Mouse (Mus musculus) layer of hippocampus, postnatal 36 days (tissue): ENCODE measurements around the gene C130050O18Rik. TPM values are rescaled to one million over a fixed set of nuclear protein-coding genes. Genes with fewer than 3 reads are reported as not detected.

ENCODE experiments used
- DNase-seq, 2 experiments: peaks; one replicate each; pipeline ENCODE4 v3.0.0; 2022
- total RNA-seq, 2 experiments: library from RNA; stranded (reverse); gene quantifications; 2 replicates each; pipeline ENCODE4 v1.2.3; 2021

The C130050O18Rik gene
- total RNA-seq = under 1 TPM in 1 of 2 experiments, not detected in 1; 0.20 TPM

- DNase-seq = no peak
These were observed at the start of gene C130050O18Rik for GRCm38 (mm10) chr5:139404801-139405401. TSS of gene C130050O18Rik (plus strand) at chr5:139405280.

DNA sequence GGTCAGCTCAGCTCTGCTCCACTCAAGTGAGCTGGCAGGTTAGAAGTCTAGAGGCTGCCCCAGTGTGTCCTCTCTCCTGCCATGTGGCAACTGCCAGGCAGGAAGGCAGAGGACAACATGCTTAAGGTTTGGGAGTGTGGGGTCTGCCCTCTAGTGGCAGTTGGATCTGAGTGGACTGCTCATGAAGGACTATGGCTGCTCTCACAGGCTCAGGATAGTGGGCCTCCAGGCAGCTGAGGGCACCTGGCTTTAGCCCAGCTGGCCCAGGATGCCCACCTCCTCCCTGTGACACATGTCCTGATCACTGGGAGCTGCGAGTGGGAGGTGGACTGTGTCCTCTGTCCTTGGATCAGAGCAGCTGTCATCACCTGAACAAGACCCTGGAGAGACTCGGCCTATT, 46.4 kb upstream of the C130050O18Rik start:
- no peak for DNase-seq

GRCm38 (mm10) chr5:139359244-139359643, 45.8 kb upstream of the C130050O18Rik start:
- DNase-seq = no peak

GRCm38 (mm10) chr5:139363858-139364257, 41.2 kb upstream of the C130050O18Rik start:
- no peak for DNase-seq

DNA sequence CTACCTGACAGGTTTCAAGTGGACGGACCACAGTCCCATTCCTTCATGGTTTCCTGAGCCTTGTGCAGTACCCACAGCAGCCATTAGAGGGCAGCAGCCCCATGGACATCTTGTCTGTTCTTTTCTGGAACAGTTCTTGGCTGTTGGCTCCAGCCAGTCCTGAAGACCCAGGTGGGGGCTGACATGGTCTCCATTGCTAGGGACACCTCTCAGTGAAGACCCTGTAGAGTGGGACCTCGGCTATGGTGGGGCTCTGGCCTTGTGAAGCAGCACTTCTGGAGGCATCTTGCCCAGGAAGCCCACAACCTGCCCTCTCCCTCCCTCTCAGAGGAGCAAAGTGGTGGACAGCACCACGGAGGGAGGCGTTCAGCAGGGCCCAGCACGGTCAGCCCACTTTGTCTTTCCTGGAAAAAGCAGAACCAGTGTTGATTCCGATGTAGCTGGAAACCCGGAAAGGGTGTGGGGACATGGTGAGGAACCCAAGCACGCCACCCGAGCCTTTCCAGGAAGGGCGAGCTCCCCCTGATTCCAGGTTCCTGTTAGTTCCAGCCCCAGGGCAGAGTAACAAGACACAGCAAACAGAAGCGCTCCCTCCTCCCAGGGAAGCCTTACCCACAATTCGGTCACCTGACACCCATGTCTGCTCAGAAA, 40.7 kb upstream of the C130050O18Rik start:
- DNase-seq = peak; percentile 84 to 88

DNA sequence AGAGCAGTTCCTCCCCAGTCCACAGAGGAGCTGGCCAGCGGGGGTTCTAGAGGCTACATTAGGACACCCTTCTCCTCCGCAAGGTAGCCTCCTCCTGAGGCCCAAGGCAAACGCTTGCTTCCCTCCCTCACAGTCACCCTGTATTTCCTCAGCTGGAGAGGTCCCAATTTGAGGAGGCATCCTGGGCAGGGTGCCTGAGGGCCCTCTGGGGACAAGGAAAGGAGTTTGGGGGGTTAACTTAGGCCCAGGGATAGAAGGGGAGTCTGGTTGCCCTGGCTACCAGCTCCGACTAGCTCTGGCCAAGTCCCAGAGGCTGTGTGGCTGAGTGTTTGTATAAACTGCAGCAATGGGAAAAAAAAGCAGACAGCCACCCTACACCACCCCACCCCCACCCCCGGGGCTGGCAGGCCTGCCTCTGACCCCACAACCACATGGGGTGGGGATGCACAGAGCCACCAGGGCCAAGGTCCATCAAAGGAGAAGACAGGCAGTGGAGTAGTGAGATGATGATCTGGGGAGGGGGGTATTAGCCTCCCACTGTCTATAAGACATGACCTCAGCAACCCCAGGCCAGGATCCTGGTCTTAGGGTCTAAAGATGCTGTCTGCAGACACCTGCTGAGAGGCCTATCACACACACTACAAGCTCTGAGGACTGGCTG, 40.0 kb upstream of the C130050O18Rik start:
- no peak for DNase-seq

- no peak for DNase-seq
These were observed 39.3 kb upstream of the C130050O18Rik start for GRCm38 (mm10) chr5:139365827-139366226.

DNA sequence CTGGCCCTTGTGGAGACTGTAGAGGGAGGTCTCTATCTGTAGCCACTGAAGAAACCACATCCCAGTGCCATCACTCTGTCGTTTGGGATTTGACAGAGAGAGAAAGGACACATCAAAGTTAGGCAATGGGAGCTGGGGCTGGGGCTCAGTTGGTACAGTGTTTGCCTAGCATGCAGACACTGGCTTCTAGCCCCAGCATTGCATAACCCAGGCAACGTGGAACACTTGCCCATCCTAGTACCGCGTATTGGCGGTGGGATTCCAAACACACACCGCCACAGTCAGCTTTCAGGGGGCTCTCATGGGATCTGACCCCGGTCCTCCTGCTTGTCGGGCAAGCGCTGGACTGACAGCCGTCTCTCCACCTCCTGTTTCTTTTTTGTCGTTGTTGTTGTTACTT, 38.6 kb upstream of the C130050O18Rik start:
- no peak for DNase-seq

- DNase-seq = no peak
These were observed 37.1 kb upstream of the C130050O18Rik start for GRCm38 (mm10) chr5:139367884-139368458.

GRCm38 (mm10) chr5:139368638-139369320, 36.3 kb upstream of the C130050O18Rik start:
- DNase-seq = no peak

GRCm38 (mm10) chr5:139370336-139370735, 34.7 kb upstream of the C130050O18Rik start:
- DNase-seq = no peak

GRCm38 (mm10) chr5:139371118-139371517, 34.0 kb upstream of the C130050O18Rik start:
- DNase-seq = no peak

GRCm38 (mm10) chr5:139371631-139372401, 33.3 kb upstream of the C130050O18Rik start:
- peak; percentile 82 to 84 for DNase-seq

DNA sequence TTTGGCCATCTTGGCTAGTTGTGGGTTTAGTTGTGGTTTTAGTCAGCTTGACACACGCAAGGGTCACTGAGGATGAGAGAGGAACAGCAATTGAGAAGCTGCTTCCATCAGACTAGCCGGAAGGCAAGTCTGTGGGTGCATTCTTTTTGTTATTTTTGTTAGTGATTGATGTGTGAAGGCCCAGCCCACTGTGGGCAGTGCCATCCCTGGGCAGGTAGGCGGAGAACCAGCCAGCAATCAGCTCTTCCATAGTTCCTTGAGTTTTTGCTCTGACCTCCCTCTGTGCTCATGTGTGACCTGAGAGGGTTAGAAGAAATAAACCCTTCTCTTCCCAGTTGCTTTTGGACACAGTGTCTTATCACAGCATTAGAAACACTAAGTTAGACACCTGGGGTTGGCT, 32.0 kb upstream of the C130050O18Rik start:
- DNase-seq = no peak

GRCm38 (mm10) chr5:139373889-139374444, 31.1 kb upstream of the C130050O18Rik start:
- DNase-seq = no peak

DNA sequence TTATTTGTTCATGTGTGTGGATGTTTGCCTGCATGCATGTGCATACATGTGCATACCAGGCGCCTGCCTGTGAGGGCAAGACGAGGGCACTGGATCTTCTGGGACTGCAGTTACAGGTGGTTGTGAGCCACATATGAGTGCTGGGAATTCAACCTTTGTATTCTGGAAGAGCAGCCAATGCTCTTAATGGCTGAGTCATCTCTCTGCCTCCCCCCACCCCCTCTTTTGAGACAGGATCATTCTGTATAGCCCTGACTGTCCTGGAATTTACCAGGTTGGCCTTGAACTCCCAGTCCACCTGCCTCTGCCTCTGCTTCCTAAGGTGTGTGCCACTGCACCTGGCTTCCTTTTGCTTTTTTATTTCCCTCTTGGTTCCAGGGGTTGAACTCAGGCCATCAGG, 30.2 kb upstream of the C130050O18Rik start:
- DNase-seq = no peak

- DNase-seq = no peak
These were observed 27.4 kb upstream of the C130050O18Rik start, which contains the start of gene Gpr146 for GRCm38 (mm10) chr5:139377468-139378270. TSS of gene Gpr146 (plus strand) at chr5:139377697.

GRCm38 (mm10) chr5:139378271-139378556, 26.9 kb upstream of the C130050O18Rik start:
- DNase-seq = no peak

- no peak for DNase-seq
These were observed 26.0 kb upstream of the C130050O18Rik start for GRCm38 (mm10) chr5:139378986-139379629.

DNA sequence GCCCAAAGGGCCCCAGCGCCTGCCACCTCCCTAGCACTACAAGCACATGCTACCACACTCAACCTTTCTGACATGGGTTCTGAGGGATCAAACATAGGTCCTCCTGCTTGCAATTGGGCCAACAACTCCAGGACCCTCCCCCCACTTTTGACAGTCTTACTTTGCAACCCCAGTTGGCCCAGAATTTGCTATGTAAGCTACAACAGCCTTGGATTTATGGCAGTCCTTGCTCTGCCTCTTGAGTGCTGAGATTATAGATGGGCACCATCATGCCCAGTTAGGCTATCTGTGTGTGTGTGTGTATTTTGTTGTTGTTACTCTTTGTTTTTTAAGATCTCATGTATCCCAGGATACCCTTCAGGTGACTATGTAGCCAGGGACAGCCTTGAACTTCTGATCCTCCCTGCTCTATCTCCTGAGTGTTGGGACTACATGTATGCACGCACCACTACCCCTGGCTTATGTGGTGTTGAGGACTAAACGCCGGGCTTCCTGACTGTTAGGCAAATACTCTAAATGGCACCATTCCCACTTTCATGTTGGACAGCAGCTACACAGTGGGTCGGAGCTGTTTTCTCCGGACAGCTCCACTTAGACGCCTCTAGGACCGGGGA, 25.2 kb upstream of the C130050O18Rik start:
- DNase-seq = no peak
